Mouse (Mus musculus): Measurements from ENCODE around the gene Stat5b.

Gene Stat5b

GRCm38 (mm10) chr11:100850038-100850777, at the start of gene Stat5b:
Gene Stat5b, minus strand, starts transcription at chr11:100850724.
- DNase-seq (ENCODE audit: low spot score), result peak; percentile 47

GRCm38 (mm10) chr11:100898441-100899199, 48.1 kb upstream of the Stat5b start:
- no peak for DNase-seq (ENCODE audit: low spot score)

- no peak for DNase-seq (ENCODE audit: low spot score)
These were observed 47.0 kb upstream of the Stat5b start for GRCm38 (mm10) chr11:100897294-100898231.

GRCm38 (mm10) chr11:100896078-100896477, 45.6 kb upstream of the Stat5b start:
- no peak for DNase-seq (ENCODE audit: low spot score)

- DNase-seq (ENCODE audit: low spot score), result no peak
These were observed 43.8 kb upstream of the Stat5b start for GRCm38 (mm10) chr11:100894146-100894918.

GRCm38 (mm10) chr11:100893482-100893881, 43.0 kb upstream of the Stat5b start:
- peak; percentile 79 for DNase-seq (ENCODE audit: low spot score)

GRCm38 (mm10) chr11:100892435-100892834, 41.9 kb upstream of the Stat5b start:
- DNase-seq (ENCODE audit: low spot score), result no peak

- no peak for DNase-seq (ENCODE audit: low spot score)
These were observed 41.0 kb upstream of the Stat5b start for GRCm38 (mm10) chr11:100891256-100892123.

- no peak for DNase-seq (ENCODE audit: low spot score)
These were observed 40.0 kb upstream of the Stat5b start for GRCm38 (mm10) chr11:100890481-100890880.

- DNase-seq (ENCODE audit: low spot score), result no peak
These were observed 37.9 kb upstream of the Stat5b start for GRCm38 (mm10) chr11:100888348-100888820.

- no peak for DNase-seq (ENCODE audit: low spot score)
These were observed 37.2 kb upstream of the Stat5b start for GRCm38 (mm10) chr11:100887764-100888163.

- DNase-seq (ENCODE audit: low spot score), result no peak
These were observed 36.7 kb upstream of the Stat5b start for GRCm38 (mm10) chr11:100887236-100887635.

- no peak for DNase-seq (ENCODE audit: low spot score)
These were observed 35.7 kb upstream of the Stat5b start for GRCm38 (mm10) chr11:100886188-100886740.

GRCm38 (mm10) chr11:100885472-100885871, 34.9 kb upstream of the Stat5b start:
- no peak for DNase-seq (ENCODE audit: low spot score)

- DNase-seq (ENCODE audit: low spot score), result no peak
These were observed 33.1 kb upstream of the Stat5b start for GRCm38 (mm10) chr11:100883640-100884039.

- no peak for DNase-seq (ENCODE audit: low spot score)
These were observed 29.0 kb upstream of the Stat5b start for GRCm38 (mm10) chr11:100879321-100880078.

- no peak for DNase-seq (ENCODE audit: low spot score)
These were observed 25.2 kb upstream of the Stat5b start for GRCm38 (mm10) chr11:100875761-100876160.

GRCm38 (mm10) chr11:100870968-100871350, 20.4 kb upstream of the Stat5b start:
- DNase-seq (ENCODE audit: low spot score), result no peak

- no peak for DNase-seq (ENCODE audit: low spot score)
These were observed 19.9 kb upstream of the Stat5b start for GRCm38 (mm10) chr11:100870256-100870967.

Measured in left cerebral cortex, adult 11 months (tissue).